Mouse (Mus musculus) thymus, adult 2 months (tissue): ENCODE measurements around the gene Wfdc6a. TPM values are rescaled to one million over a fixed set of nuclear protein-coding genes. Genes with fewer than 3 reads are reported as not detected.
"Not testable (repeated sequence)": the region's sequence is repeated elsewhere in the genome, so short reads cannot be mapped to it uniquely, and the experiment has no call there.

Experiments used
- DNase-seq: peaks from one replicate; pipeline ENCODE4 v3.0.0; 2021
- H3K27ac ChIP-seq: fragments of 200-500 bp; 2 replicates; pipeline ENCODE4 v1.5.1; 2012; ENCODE audit warnings: low read length, control low read depth; ENCODE audit not compliant: control insufficient read depth, insufficient read depth
- H3K27me3 ChIP-seq: fragments of 200-500 bp; 2 replicates; pipeline ENCODE4 v1.6.1; 2012; ENCODE audit warnings: mild to moderate bottlenecking, low read length, moderate library complexity, mixed read lengths; ENCODE audit not compliant: control insufficient read depth, insufficient read depth
- H3K36me3 ChIP-seq: fragments of 200-500 bp; 2 replicates; pipeline ENCODE4 v1.6.1; 2012; ENCODE audit warnings: mild to moderate bottlenecking, low read length, moderate library complexity; ENCODE audit not compliant: control insufficient read depth, insufficient read depth
- H3K4me1 ChIP-seq: fragments of 200-500 bp; replicated peaks from 2 replicates; pipeline ENCODE4 v1.6.1; 2012; ENCODE audit warnings: low read length; ENCODE audit not compliant: control insufficient read depth, insufficient read depth
- H3K4me3 ChIP-seq: fragments of 200-500 bp; 2 replicates; pipeline ENCODE4 v1.5.1; 2012; ENCODE audit warnings: mild to moderate bottlenecking, low read length, control low read depth, moderate library complexity; ENCODE audit not compliant: control insufficient read depth, insufficient read depth
- CTCF ChIP-seq: fragments of 200-500 bp; IDR thresholded peaks from 2 replicates; pipeline ENCODE4 v1.5.1; 2012; ENCODE audit warnings: mild to moderate bottlenecking, control low read depth, low read length, moderate library complexity, borderline replicate concordance; ENCODE audit not compliant: control insufficient read depth, poor library complexity, insufficient read depth; ENCODE audit errors: extremely low read depth
- POLR2A ChIP-seq: fragments of 200-500 bp; IDR thresholded peaks from 2 replicates; pipeline ENCODE4 v1.6.1; 2012; ENCODE audit warnings: mild to moderate bottlenecking, low read length, control low read depth, moderate library complexity; ENCODE audit not compliant: control insufficient read depth, poor library complexity, insufficient read depth; ENCODE audit errors: extremely low read depth
- WGBS: fragments of 180-500 bp; shearing (Covaris S2); methylation state at CpG from one replicate; pipeline ENCODE4 v1.1.7; 2018; 5-methylcytosine and 5-hydroxymethylcytosine counted together
- polyA plus RNA-seq: library from polyadenylated mRNA; depleted of rRNA; stranded (reverse); fragments of >200 nt; gene quantifications from 2 replicates; pipeline ENCODE4 v1.2.3, GENCODE M21; 2012; rRNA removed

Wfdc6a gene
- polyA plus RNA-seq, result not detected in 2 replicates

DNA sequence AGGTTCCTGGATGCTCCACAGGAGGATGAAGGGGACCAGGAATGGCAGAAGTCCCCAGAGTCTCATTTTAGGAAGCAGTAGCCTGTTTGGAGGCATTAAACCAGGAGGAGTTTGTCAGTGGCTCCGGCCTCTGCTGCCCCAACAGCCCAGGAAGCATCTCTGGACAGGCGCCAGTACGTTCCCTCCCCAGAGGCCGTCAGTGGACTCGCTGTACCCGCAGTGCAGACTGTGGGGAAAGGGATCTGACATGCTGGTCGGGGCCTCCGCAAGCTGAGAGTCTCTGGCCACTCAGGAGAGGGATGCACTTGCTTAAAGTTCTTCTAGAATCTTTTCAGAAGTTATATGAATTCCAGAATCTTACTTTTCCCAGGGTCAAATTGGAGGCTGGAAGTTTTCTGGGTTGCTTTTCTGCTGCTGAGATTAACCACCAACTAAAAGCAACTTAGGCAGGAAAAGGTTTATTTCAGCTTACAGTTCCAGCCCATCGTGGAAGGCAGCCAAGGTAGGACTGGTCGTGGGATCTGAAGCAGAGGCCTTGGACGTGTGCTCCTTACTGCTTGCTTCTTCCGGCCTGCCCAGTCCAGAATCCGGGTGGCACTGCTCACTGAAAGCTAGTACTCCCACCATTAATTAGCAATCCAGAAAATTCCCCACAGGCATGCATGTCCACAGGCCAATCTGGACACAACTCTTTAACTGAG is at the start of gene Wfdc6a:
Gene Wfdc6a (minus strand): TSS at position 423 of the 701 bp plus-strand sequence.
- DNase-seq, H3K27me3 ChIP-seq, H3K4me3 ChIP-seq, H3K27ac ChIP-seq, H3K4me1 ChIP-seq, H3K36me3 ChIP-seq: not testable (repeated sequence)
- 80% methylated on average over 13 of the region's 13 CpGs for WGBS

DNA sequence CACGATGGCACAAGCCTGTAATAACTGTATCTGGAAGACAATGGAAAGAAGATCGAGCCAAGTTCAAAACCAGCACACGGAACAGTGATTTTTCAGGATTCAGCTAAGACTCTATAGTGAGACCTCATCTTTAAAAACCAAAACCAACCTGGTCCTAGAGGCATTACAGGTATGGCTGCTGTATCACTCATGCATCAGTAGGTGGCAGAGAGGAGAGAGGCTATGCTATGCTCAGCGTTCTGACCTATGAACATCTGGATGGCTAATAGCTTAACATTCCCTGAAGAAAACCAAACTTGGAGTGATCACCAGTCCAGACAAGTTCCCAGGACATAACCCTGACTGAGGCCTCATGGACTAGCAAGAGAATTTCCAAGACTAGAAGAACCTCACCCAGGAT is 36.5 kb upstream of the Wfdc6a start:
- no peak for DNase-seq
- Histone ChIP-seq H3K27ac (no peak overlapping the region), H3K27me3 (no peaks in the 10 kb centered on the region), H3K36me3 (no peaks in the 10 kb centered on the region), H3K4me3 (no peak overlapping the region), H3K4me1 (no peaks in the 10 kb centered on the region)
- TF ChIP-seq CTCF (no peak), POLR2A (no peak)
- 74% methylated on average over 4 of the region's 4 CpGs for WGBS

DNA sequence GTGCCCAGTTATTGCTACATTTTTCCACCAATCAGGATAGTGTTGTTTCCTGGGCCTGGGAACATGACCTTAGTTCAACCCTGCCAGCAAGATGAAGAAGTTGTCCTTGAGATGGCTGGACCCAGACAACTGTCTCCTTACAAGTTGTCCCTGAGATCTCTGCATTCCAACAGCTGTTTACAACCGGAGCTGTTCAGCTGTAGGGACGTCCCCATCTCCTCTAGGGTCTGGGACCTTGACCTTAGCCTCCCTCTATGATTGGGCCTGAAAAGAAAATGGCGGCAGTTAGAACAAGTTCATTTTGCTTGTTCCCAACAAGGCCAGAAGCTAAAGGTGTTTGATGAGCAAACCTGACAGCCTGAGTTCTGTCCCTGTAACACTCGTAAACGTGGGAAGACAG is 33.8 kb upstream of the Wfdc6a start:
- WGBS, result 92% methylated on average over 5 of the region's 5 CpGs

DNA sequence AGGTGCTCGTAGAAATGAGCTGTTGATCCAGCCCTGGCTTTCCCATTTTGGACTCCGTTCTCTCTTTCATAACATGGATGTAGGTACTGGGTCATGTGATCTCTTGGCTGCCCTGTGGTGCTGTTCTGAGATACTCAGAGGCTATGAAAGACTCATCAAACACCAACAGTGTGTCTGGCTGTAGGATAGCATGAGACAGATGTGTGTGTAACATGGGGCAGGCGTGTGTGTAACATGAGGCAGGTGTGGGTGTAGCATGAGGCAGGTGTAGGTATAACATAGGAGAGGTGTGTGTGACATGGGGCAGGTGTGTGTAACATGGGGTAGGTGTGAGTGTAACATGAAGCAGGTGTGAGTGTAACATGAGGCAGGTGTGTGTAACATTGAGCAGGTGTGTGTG is 30.1 kb upstream of the Wfdc6a start:
- H3K36me3 ChIP-seq, result no peaks in the 10 kb centered on the region
- H3K4me1 ChIP-seq, result no peaks in the 10 kb centered on the region
- no peak overlapping the region for H3K27ac ChIP-seq
- no peak for TF ChIP-seq CTCF
- TF ChIP-seq POLR2A, result no peak
- WGBS, result 94% methylated on average over 3 of the region's 3 CpGs
- H3K27me3 ChIP-seq, result no peaks in the 10 kb centered on the region
- H3K4me3 ChIP-seq, result no peak overlapping the region
- no peak for DNase-seq

More for the DNA sequence above, 33.8 kb upstream of the Wfdc6a start:
- TF ChIP-seq CTCF (no peak), POLR2A (no peak)
- H3K27ac ChIP-seq, result no peak overlapping the region
- H3K4me1 ChIP-seq, result no peaks in the 10 kb centered on the region
- DNase-seq, result no peak
- no peak overlapping the region for H3K4me3 ChIP-seq
- no peaks in the 10 kb centered on the region for H3K27me3 ChIP-seq
- no peaks in the 10 kb centered on the region for H3K36me3 ChIP-seq

DNA sequence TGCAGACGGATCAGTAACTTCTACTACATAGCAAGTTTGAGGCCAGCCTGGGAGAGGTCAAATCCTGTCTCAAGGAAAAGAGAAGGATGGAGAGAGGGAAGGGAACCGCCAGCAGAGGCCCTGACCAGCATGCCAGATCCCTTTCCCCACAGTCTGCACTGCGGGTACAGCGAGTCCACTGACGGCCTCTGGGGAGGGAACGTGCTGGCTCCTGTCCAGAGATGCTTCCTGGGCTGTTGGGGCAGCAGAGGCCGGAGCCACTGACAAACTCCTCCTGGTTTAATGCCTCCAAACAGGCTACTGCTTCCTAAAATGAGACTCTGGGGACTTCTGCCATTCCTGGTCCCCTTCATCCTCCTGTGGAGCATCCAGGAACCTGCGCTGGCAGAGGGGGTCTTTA is 28.2 kb upstream of the Wfdc6a start, which contains the start of the genes Wfdc6b and Wfdc8:
Gene Wfdc6b (plus strand): TSS at position 52 of the 400 bp plus-strand sequence.
Gene Wfdc8 (minus strand): TSS at position 156 of the 400 bp plus-strand sequence.
- H3K27ac ChIP-seq, H3K4me3 ChIP-seq, H3K27me3 ChIP-seq, H3K36me3 ChIP-seq, H3K4me1 ChIP-seq, DNase-seq: not testable (repeated sequence)
- 72% methylated on average over 8 of the region's 8 CpGs for whole genome bisulfite sequencing

DNA sequence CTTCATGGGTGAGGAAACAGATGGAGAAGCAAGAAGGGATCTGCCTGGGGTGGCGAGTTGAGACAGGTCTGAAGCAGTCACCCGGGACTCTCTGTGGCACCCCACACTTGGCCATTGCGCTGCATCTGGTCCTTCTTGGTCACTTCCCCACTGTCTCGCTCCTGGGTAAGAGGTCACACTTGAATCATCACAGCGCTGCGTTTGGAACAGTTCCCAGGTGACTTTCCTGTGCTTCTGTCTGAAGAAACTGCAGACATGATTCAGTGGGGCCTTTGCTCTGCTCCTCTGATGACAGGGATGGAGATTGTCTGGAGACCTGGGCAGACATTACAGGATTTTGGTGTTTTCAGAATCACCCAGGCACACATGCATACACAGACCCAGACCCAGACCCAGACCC is 23.5 kb upstream of the Wfdc6a start:
- Histone ChIP-seq H3K36me3 (no peaks in the 10 kb centered on the region), H3K4me1 (no peaks in the 10 kb centered on the region), H3K27me3 (no peaks in the 10 kb centered on the region), H3K27ac (no peak overlapping the region), H3K4me3 (no peak overlapping the region)
- no peak for DNase-seq
- 72% methylated on average over 6 of the region's 6 CpGs for WGBS
- no peak for TF ChIP-seq POLR2A
- TF ChIP-seq CTCF, result no peak

DNA sequence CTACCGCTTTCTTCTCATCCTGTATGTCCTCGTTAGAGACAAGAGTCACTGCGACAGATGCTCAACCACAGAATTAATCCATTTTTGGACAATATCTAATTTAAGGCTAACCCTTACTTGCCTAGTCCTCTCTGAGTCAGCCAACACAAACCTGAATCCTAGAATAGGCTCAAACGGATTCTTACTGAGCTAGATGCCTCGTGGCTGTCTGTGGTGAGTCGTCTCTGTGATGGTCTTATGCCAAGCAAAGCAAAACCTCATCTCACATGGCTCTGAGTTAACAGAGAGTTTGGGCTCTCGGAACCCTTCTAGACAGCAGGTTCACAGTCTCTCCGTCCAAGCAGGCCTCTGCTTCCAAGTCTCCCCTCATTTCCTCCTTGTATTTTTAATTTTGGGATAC is 19.2 kb upstream of the Wfdc6a start:
- TF ChIP-seq CTCF, result no peak
- TF ChIP-seq POLR2A, result no peak
- Histone ChIP-seq H3K36me3 (no peaks in the 10 kb centered on the region), H3K27ac (no peak overlapping the region), H3K4me3 (no peak overlapping the region), H3K27me3 (no peaks in the 10 kb centered on the region), H3K4me1 (no peaks in the 10 kb centered on the region)
- no peak for DNase-seq
- WGBS, result 91% methylated on average over 8 of the region's 8 CpGs
